Mouse (Mus musculus) C2C12 (cell line): Measurements from ENCODE around the gene Tob2.

Experiments
- CTCF ChIP-seq: IDR thresholded peaks from one replicate; pipeline ENCODE4 v1.5.1; 2011; ENCODE audit not compliant: control insufficient read depth, insufficient read depth, insufficient read length
- MYOG ChIP-seq: IDR thresholded peaks from one replicate; pipeline ENCODE4 v1.6.1; 2011; ENCODE audit not compliant: control insufficient read depth, insufficient read length; ENCODE audit errors: extremely low read depth

DNA sequence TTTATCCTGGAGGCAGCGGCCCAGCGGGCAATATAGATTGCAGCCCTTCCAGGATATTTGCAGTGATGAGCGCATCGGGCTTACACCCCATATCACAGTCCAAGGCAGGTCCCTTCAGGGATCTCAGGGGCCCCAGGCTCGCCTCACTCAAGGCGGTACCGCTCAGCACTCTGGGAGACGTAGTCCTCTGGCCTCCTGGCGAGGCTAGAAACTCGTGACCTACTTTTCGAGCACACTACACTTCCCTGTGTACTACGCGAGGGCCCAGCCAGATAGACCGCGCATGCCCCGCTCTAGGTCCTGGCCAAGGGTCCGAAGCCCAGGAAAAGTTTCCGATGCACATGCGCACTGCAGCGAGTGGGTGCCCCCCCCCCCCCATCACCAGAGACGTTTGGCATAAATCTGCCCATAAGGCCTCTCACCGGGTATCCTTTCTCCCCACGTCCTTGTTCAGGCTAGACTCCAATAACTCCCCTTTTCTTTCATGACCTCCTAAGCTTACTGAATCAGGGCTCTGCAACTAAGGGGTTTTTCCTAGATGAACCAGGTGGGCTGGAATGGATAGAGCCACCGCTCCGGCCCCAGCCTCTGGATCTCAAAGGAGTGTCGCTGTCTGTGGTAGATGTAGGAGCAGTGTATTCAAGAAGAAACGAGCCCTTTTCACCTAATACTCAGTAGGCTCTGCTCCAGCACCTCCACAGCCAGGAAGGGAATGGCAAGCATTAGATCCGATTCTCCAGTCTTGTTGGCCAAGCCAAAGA is 2.4 kb downstream of the Tob2 start:
- no peak for TF ChIP-seq CTCF
- no peak for TF ChIP-seq MYOG
